Mouse (Mus musculus) hindbrain, embryonic 16.5 days (tissue): ENCODE data around the gene Tsen15. TPM values are rescaled to one million over a fixed set of nuclear protein-coding genes. Genes with fewer than 3 reads are reported as not detected.

ENCODE experiments used
- ATAC-seq: fragments of 200-750 bp; cut with Nextera tagmentation; 2 replicates; pipeline ENCODE4 v1.8.0; 2017; ENCODE audit warnings: moderate TSS enrichment, moderate library complexity
- H3K27ac ChIP-seq: fragments of 300-500 bp; sonication (generic); 2 replicates; pipeline ENCODE4 v1.5.1; 2014; ENCODE audit warnings: low read depth, mild to moderate bottlenecking, control low read depth, low read length, moderate library complexity
- H3K27me3 ChIP-seq: fragments of 300-500 bp; sonication (generic); replicated peaks from 2 replicates; pipeline ENCODE4 v1.6.1; 2014; ENCODE audit warnings: low read length; ENCODE audit not compliant: control insufficient read depth, insufficient read depth
- H3K36me3 ChIP-seq: fragments of 300-500 bp; sonication (generic); 2 replicates; pipeline ENCODE4 v1.6.1; 2014; ENCODE audit warnings: mild to moderate bottlenecking, low read length, moderate library complexity, mixed read lengths; ENCODE audit not compliant: control insufficient read depth, insufficient read depth
- H3K4me1 ChIP-seq: fragments of 300-500 bp; sonication (generic); 2 replicates; pipeline ENCODE4 v1.6.1; 2014; ENCODE audit warnings: low read depth, low read length; ENCODE audit not compliant: control insufficient read depth, insufficient read depth
- H3K4me2 ChIP-seq: fragments of 300-500 bp; sonication (generic); 2 replicates; pipeline ENCODE4 v1.6.1; 2014; ENCODE audit warnings: mild to moderate bottlenecking, low read length, control low read depth, moderate library complexity
- H3K4me3 ChIP-seq: fragments of 300-500 bp; sonication (generic); 2 replicates; pipeline ENCODE4 v1.5.1; 2014; ENCODE audit warnings: mild to moderate bottlenecking, low read length, control low read depth, moderate library complexity
- H3K9ac ChIP-seq: fragments of 300-500 bp; sonication (generic); 2 replicates; pipeline ENCODE4 v1.6.1; 2014; ENCODE audit warnings: low read depth, mild to moderate bottlenecking, control low read depth, low read length, moderate library complexity
- H3K9me3 ChIP-seq: fragments of 300-500 bp; sonication (generic); 2 replicates; pipeline ENCODE4 v1.6.1; 2014; ENCODE audit warnings: mild to moderate bottlenecking, low read length, moderate library complexity; ENCODE audit not compliant: control insufficient read depth
- WGBS: fragments of 180-500 bp; shearing (Covaris S2); extraction: QIAGEN DNeasy Blood & Tissue Kit; methylation state at CpG from one replicate; pipeline ENCODE4 v1.1.7; 2014; 5-methylcytosine and 5-hydroxymethylcytosine counted together
- polyA plus RNA-seq: library from polyadenylated mRNA; unstranded; fragments of >200 nt; fragmentation: Nextera tagmentation; extraction: Ambion mirVana; gene quantifications from 2 replicates; pipeline ENCODE4 v1.2.1, GENCODE M21; 2015

Gene Tsen15
- polyA plus RNA-seq, 1 experiment from 2014 or later: 45.8 TPM

DNA sequence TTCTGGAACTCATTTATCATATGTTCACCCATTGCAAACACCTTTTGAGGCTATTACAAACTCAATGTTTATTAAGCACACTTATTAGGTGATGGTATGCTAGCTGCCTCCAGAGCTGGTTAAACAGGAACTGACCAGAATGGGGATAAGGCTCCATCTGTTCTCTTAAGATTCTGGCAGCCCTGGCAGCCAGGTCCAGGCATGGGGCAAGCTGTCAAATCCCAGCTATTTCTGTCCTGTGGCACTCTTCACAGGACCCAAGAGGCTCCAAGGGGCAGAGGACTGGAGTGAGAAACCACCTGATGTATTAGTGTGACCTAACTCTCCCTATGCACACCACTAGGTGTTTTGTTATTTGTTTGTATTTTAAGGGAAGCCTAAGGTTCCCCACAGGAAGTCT lies 38.5 kb downstream of the Tsen15 start:
- ATAC-seq: no peak
- H3K4me2 ChIP-seq: no peak overlapping the region
- no peak overlapping the region for H3K9ac ChIP-seq
- H3K36me3 ChIP-seq: no peaks in the 10 kb centered on the region
- H3K27ac ChIP-seq: no peak overlapping the region
- H3K9me3 ChIP-seq: no peaks in the 10 kb centered on the region
- no peak overlapping the region for H3K4me3 ChIP-seq
- H3K27me3 ChIP-seq: no peaks in the 10 kb centered on the region
- no peaks in the 10 kb centered on the region for H3K4me1 ChIP-seq

- Histone ChIP-seq H3K36me3 (no peaks in the 10 kb centered on the region), H3K4me2 (no peak overlapping the region), H3K27ac (no peak overlapping the region), H3K4me1 (no peaks in the 10 kb centered on the region), H3K9me3 (no peaks in the 10 kb centered on the region), H3K4me3 (no peak overlapping the region), H3K9ac (no peak overlapping the region), H3K27me3 (no peaks in the 10 kb centered on the region)
- peak; percentile 52; the same call in 1 of the 2 replicates for ATAC-seq
- WGBS: 67% methylated on average over 6 of the region's 6 CpGs
Measured at GRCm38 (mm10) chr1:152324024-152324423, 62.5 kb downstream of the Tsen15 start.

Other genes with a start within 250 kb of the Tsen15 start
- 4.2 and 4.4 TPM in 2 replicates for gene Colgalt2, start 13.1 kb upstream of the Tsen15 start, polyA plus RNA-seq